Comparison of ENCODE assay signal across 8 mouse cellular contexts in genomic region chr8:95140555-95140954, GRCm38 (mm10). TPM values are rescaled to one million over a fixed set of nuclear protein-coding genes. Genes with fewer than 3 reads are reported as not detected.
DNase-seq lines count a peak whose midpoint lies in the region; ATAC-seq and TF ChIP-seq lines count a peak whose summit lies in the region.

No protein-coding gene starts in this region.

- WGBS in liver, adult 2 months = 74% methylated on average over 5 of the region's 5 CpGs
- WGBS in heart, embryonic 12.5 days = 46% methylated on average over 5 of the region's 5 CpGs
- WGBS in neural tube, embryonic 14.5 days = 68% methylated on average over 5 of the region's 5 CpGs

- H3K9me3 ChIP-seq in heart, embryonic 12.5 days (replicated peaks) = no peaks in the 10 kb centered on the region
- H3K9me3 ChIP-seq in neural tube, embryonic 14.5 days (ENCODE audit: control insufficient read depth, low read length) = no peaks in the 10 kb centered on the region

- H3K27me3 ChIP-seq in liver, adult 2 months (ENCODE audit: control insufficient read depth, insufficient read depth, low read length) = no peaks in the 10 kb centered on the region
- H3K27me3 ChIP-seq in heart, embryonic 12.5 days (replicated peaks) = peaks cover 9% of the 10 kb centered on the region; the same call in 1 of the 2 replicates
- H3K27me3 ChIP-seq in neural tube, embryonic 14.5 days (ENCODE audit: control insufficient read depth, insufficient read depth, low read length) = peaks cover 7% of the 10 kb centered on the region

- peak overlapping the region; percentile 29; the same call in 1 of the 2 replicates for H3K4me3 ChIP-seq in liver, adult 2 months (ENCODE audit: insufficient read depth, low read depth, low read length)
- H3K4me3 ChIP-seq in heart, embryonic 12.5 days = no peak overlapping the region; the same call in 1 of the 2 replicates
- H3K4me3 ChIP-seq in neural tube, embryonic 14.5 days (ENCODE audit: low read depth, low read length) = no peak overlapping the region

- no peak for TF ChIP-seq CTCF in liver, adult 2 months (IDR thresholded peaks at IDR 0.05; ENCODE audit: low read depth, low read length)

- H3K4me2 ChIP-seq in heart, embryonic 12.5 days = peak overlapping the region; percentile 96
- H3K4me2 ChIP-seq in neural tube, embryonic 14.5 days (ENCODE audit: low read depth, low read length) = peak overlapping the region; percentile 16

- no peak for ATAC-seq in heart, embryonic 12.5 days (ENCODE audit: insufficient number of reproducible peaks, low FRiP score)
- ATAC-seq in neural tube, embryonic 14.5 days (ENCODE audit: low read depth) = no peak
- ATAC-seq in activated CD4-positive, CD25-positive, alpha-beta regulatory T cell, adult 4 months = no peak

- no peak for TF ChIP-seq POLR2A in liver, adult 2 months (IDR thresholded peaks at IDR 0.05; ENCODE audit: extremely low read depth, insufficient read depth, low read length)

- H3K4me1 ChIP-seq in liver, adult 2 months (ENCODE audit: control insufficient read depth, insufficient read depth, low read length) = peaks cover 45% of the 10 kb centered on the region
- peaks cover 56% of the 10 kb centered on the region for H3K4me1 ChIP-seq in heart, embryonic 12.5 days (replicated peaks)
- peaks cover 27% of the 10 kb centered on the region for H3K4me1 ChIP-seq in neural tube, embryonic 14.5 days (ENCODE audit: control insufficient read depth, insufficient read depth, low read length)

- peaks cover 8% of the 10 kb centered on the region; the same call in 1 of the 2 replicates for H3K79me2 ChIP-seq in liver, adult 2 months (ENCODE audit: control insufficient read depth, insufficient read depth, low read length)

- no peak overlapping the region for H3K9ac ChIP-seq in liver, adult 2 months (ENCODE audit: low read depth, low read length)
- no peak overlapping the region for H3K9ac ChIP-seq in heart, embryonic 12.5 days
- no peak overlapping the region for H3K9ac ChIP-seq in neural tube, embryonic 14.5 days (replicated peaks; ENCODE audit: low read depth, low read length)

- H3K36me3 ChIP-seq in liver, adult 2 months (ENCODE audit: control insufficient read depth, insufficient read depth, low read length) = no peaks in the 10 kb centered on the region
- 0 out of 2 replicates have a peak, but pooled peaks cover 4% of the 10 kb centered on the region for H3K36me3 ChIP-seq in heart, embryonic 12.5 days
- no peaks in the 10 kb centered on the region for H3K36me3 ChIP-seq in neural tube, embryonic 14.5 days (ENCODE audit: control insufficient read depth, insufficient read depth, low read length)

- no peak for DNase-seq in liver, adult 2 months (ENCODE audit: extremely low read depth, low read depth, low spot score)
- DNase-seq in liver = no peak
- peak; percentile 45 to 65 for DNase-seq in kidney, postnatal 36 days
- DNase-seq in urinary bladder, adult 2 months (ENCODE audit: low spot score) = no peak
- DNase-seq in spleen, postnatal 4 days (ENCODE audit: low spot score in 2 of 2) = no peak

- H3K27ac ChIP-seq in liver, adult 2 months (replicated peaks; ENCODE audit: insufficient read depth, low read depth, low read length) = peak overlapping the region; percentile 51
- H3K27ac ChIP-seq in heart, embryonic 12.5 days (ENCODE audit: poor library complexity, severe bottlenecking) = no peak overlapping the region
- no peak overlapping the region for H3K27ac ChIP-seq in neural tube, embryonic 14.5 days (ENCODE audit: low read depth, low read length)

RNA-seq across cellular contexts. Expression of gene Katnb1, which starts 59.6 kb away (rescaled TPM):
- total RNA-seq in liver, adult 2 months (2014; rRNA removed) = 1.2 and 1.3 TPM in 2 replicates
- 2.5 and 3.2 TPM in 2 replicates for polyA plus RNA-seq in liver, adult 2 months (2012; rRNA removed)
- polyA plus RNA-seq in heart, embryonic 12.5 days (2016; fragmentation: Nextera tagmentation; extraction: Ambion mirVana) = 18.4 and 25.8 TPM in 2 replicates
- 39.4 and 44.3 TPM in 2 replicates for polyA plus RNA-seq in neural tube, embryonic 14.5 days (2014; fragmentation: Nextera tagmentation; extraction: Ambion mirVana)
- polyA plus RNA-seq in urinary bladder, adult 2 months (2012; rRNA removed) = 12.7 and 13.5 TPM in 2 replicates
- 10 to 100 TPM; 10.8 to 14.4 TPM for polyA plus RNA-seq in activated CD4-positive, CD25-positive, alpha-beta regulatory T cell, adult 4 months (2017; shearing (Covaris generic))

Comparison
In these comparisons a context has a peak if more than half of its experiments do, and no peak if none do; other contexts are left out.
1. DNase-seq: peak in kidney, postnatal 36 days (2 of 2); none in liver, adult 2 months (single experiment), liver (single experiment), urinary bladder, adult 2 months (single experiment) and spleen, postnatal 4 days (0 of 2).